8 mouse cellular contexts compared by ENCODE assay signal in the genomic region with DNA sequence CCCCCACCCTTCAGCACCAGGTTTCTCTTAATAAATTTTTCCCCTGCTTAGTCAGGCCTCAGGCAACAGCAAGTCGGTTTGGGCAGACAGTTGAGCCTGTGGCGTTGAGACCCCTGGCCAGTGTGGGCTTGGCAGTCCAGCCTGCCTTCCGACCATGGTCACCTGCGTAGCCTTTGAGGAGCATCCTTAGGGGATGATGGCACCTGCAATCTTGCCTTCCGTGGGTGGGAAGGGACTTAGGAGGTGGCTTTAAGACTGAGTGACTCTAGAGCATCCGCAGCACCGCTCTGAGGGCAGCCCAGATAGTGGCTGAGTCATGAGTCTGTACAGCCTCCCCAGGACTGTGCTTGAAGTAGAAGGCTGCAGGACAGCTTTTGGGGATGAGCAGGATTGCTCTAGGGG. TPM values are rescaled to one million over a fixed set of nuclear protein-coding genes. Genes with fewer than 3 reads are reported as not detected.
DNase-seq lines count a peak whose midpoint lies in the region; ATAC-seq and TF ChIP-seq lines count a peak whose summit lies in the region.

No protein-coding gene starts in this region.

- TF ChIP-seq POLR2A in CH12.LX (IDR thresholded peaks at IDR 0.05; ENCODE audit: low read depth, low read length): no peak

- H3K4me3 ChIP-seq in heart, embryonic 14.5 days (ENCODE audit: control insufficient read depth in 1 of 2, insufficient read depth in 1 of 2, low read depth in 1 of 2, low read length in 2 of 2): peak overlapping the region; percentile 69 to 71
- H3K4me3 ChIP-seq in CH12.LX (replicated peaks in 1 of 3; ENCODE audit: low read depth in 2 of 3, low read length in 2 of 3, poor library complexity in 1 of 3): peak overlapping the region; percentile 61 to 77 (median 72)
- peak overlapping the region; percentile 66 for H3K4me3 ChIP-seq in intestine, embryonic 14.5 days (ENCODE audit: low read depth, low read length)
- peak overlapping the region; percentile 65 for H3K4me3 ChIP-seq in midbrain, embryonic 15.5 days

- ATAC-seq in heart, embryonic 14.5 days (ENCODE audit: insufficient number of reproducible peaks, insufficient read depth, low FRiP score, low read depth): peak; percentile 7; the same call in 1 of the 2 replicates
- ATAC-seq in common myeloid progenitor, adult 5-6 weeks (replicated peaks; ENCODE audit: low read depth, poor library complexity, severe bottlenecking): peak; percentile 10; the same call in 1 of the 2 replicates
- ATAC-seq in intestine, embryonic 14.5 days (replicated peaks; ENCODE audit: low FRiP score, low TSS enrichment, low read depth): peak; percentile 14
- peak; percentile 40 for ATAC-seq in midbrain, embryonic 15.5 days (replicated peaks)

- TF ChIP-seq RAD21 in CH12.LX (IDR thresholded peaks at IDR 0.05; ENCODE audit: low read depth, low read length): no peak

- peak overlapping the region in 1 of 2 experiments; percentile 65; a peak in 1 of 4 replicates for H3K27ac ChIP-seq in heart, embryonic 14.5 days (replicated peaks in 1 of 2; ENCODE audit: control insufficient read depth in 1 of 2, insufficient read depth in 1 of 2, low read depth in 2 of 2, low read length in 2 of 2)
- no peak overlapping the region for H3K27ac ChIP-seq in CH12.LX (ENCODE audit: insufficient read depth, low read depth)
- no peak overlapping the region; the same call in 1 of the 2 replicates for H3K27ac ChIP-seq in intestine, embryonic 14.5 days (ENCODE audit: low read depth)
- H3K27ac ChIP-seq in midbrain, embryonic 15.5 days: peak overlapping the region; percentile 75

- H3K4me1 ChIP-seq in heart, embryonic 14.5 days (ENCODE audit: control insufficient read depth in 2 of 2, insufficient read depth in 2 of 2, low read length in 2 of 2): peaks cover 12% of the 10 kb centered on the region in 2 experiments
- peaks cover 19 to 60% of the 10 kb centered on the region in 2 experiments for H3K4me1 ChIP-seq in CH12.LX (ENCODE audit: control insufficient read depth in 1 of 2, insufficient read depth in 2 of 2)
- H3K4me1 ChIP-seq in intestine, embryonic 14.5 days (replicated peaks; ENCODE audit: control insufficient read depth, insufficient read depth, low read length): peaks cover 6% of the 10 kb centered on the region; the same call in 1 of the 2 replicates
- H3K4me1 ChIP-seq in midbrain, embryonic 15.5 days: peaks cover 17% of the 10 kb centered on the region

- 0 out of 2 replicates have a peak, but pooled peaks cover 3% of the 10 kb centered on the region for H3K36me3 ChIP-seq in heart, embryonic 14.5 days (ENCODE audit: control insufficient read depth, insufficient read depth, low read length)
- H3K36me3 ChIP-seq in CH12.LX (replicated peaks in 1 of 2; ENCODE audit: control insufficient read depth in 1 of 2, insufficient read depth in 1 of 2, low read length in 1 of 2): peaks cover 0 to 21% of the 10 kb centered on the region in 2 experiments
- peaks cover 6% of the 10 kb centered on the region; the same call in 1 of the 2 replicates for H3K36me3 ChIP-seq in intestine, embryonic 14.5 days (ENCODE audit: control insufficient read depth, insufficient read depth, low read length)
- 0 out of 2 replicates have a peak, but pooled peaks cover 7% of the 10 kb centered on the region for H3K36me3 ChIP-seq in midbrain, embryonic 15.5 days (replicated peaks)

- no peaks in the 10 kb centered on the region for H3K27me3 ChIP-seq in heart, embryonic 14.5 days (ENCODE audit: control insufficient read depth, insufficient read depth, low read length)
- H3K27me3 ChIP-seq in CH12.LX (replicated peaks): no peaks in the 10 kb centered on the region
- H3K27me3 ChIP-seq in intestine, embryonic 14.5 days (replicated peaks; ENCODE audit: control insufficient read depth, insufficient read depth, low read length): no peaks in the 10 kb centered on the region
- H3K27me3 ChIP-seq in midbrain, embryonic 15.5 days (replicated peaks): no peaks in the 10 kb centered on the region

- no peak for TF ChIP-seq CTCF in CH12.LX (conservative IDR thresholded peaks at IDR 0.05 in 1 of 2, IDR thresholded peaks at IDR 0.05 in 1 of 2; ENCODE audit: low read depth in 2 of 2, low read length in 2 of 2)

- H3K9me3 ChIP-seq in heart, embryonic 14.5 days (ENCODE audit: control insufficient read depth, low read length): no peaks in the 10 kb centered on the region
- H3K9me3 ChIP-seq in CH12.LX (replicated peaks; ENCODE audit: low read length): no peaks in the 10 kb centered on the region
- no peaks in the 10 kb centered on the region for H3K9me3 ChIP-seq in intestine, embryonic 14.5 days (ENCODE audit: control insufficient read depth, low read length)
- H3K9me3 ChIP-seq in midbrain, embryonic 15.5 days: no peaks in the 10 kb centered on the region

- TF ChIP-seq EP300 in CH12.LX (IDR thresholded peaks at IDR 0.05; ENCODE audit: low read length): no peak

- no peak for DNase-seq in heart, adult 18-20 months
- DNase-seq in CH12.LX (ENCODE audit: extremely low read depth): no peak
- DNase-seq in intestine, embryonic 14.5 days (ENCODE audit: low spot score): peak; percentile 75
- DNase-seq in urinary bladder, postnatal 36 days (ENCODE audit: low spot score in 2 of 2): no peak
- no peak for DNase-seq in layer of hippocampus, adult 9-10 months (ENCODE audit: low spot score)

- dilution Hi-C loops in CH12.LX (cut with MboI; ENCODE audit: extremely low pct_ligation_motif_present, extremely low pct_unique_long_range_greater_than_20kb, low sequenced_read_pairs): no loop called here

- peak overlapping the region; percentile 83 for H3K4me2 ChIP-seq in heart, embryonic 14.5 days (ENCODE audit: low read length)
- H3K4me2 ChIP-seq in CH12.LX (ENCODE audit: insufficient read depth, low read depth, poor library complexity, severe bottlenecking): peak overlapping the region; percentile 58
- peak overlapping the region; percentile 95 for H3K4me2 ChIP-seq in intestine, embryonic 14.5 days (ENCODE audit: low read length)
- peak overlapping the region; percentile 79 for H3K4me2 ChIP-seq in midbrain, embryonic 15.5 days

- in situ Hi-C loops in CH12.LX (cut with MboI; ENCODE audit: low pct_ligation_motif_present, low pct_unique_long_range_greater_than_20kb, low sequenced_read_pairs): no loop called here

- 11% methylated on average over 7 of the region's 7 CpGs for WGBS in heart, embryonic 14.5 days
- 18% methylated on average over 7 of the region's 7 CpGs for WGBS in intestine, embryonic 14.5 days
- WGBS in midbrain, embryonic 15.5 days: 14% methylated on average over 7 of the region's 7 CpGs

- H3K9ac ChIP-seq in heart, embryonic 14.5 days (ENCODE audit: low read length): peak overlapping the region; percentile 90
- H3K9ac ChIP-seq in CH12.LX (ENCODE audit: insufficient read depth, low read depth): peak overlapping the region; percentile 62
- H3K9ac ChIP-seq in intestine, embryonic 14.5 days (ENCODE audit: low read length): peak overlapping the region; percentile 84
- peak overlapping the region; percentile 85 for H3K9ac ChIP-seq in midbrain, embryonic 15.5 days

- no peaks in the 10 kb centered on the region for H3K79me2 ChIP-seq in CH12.LX (replicated peaks; ENCODE audit: control insufficient read depth, extremely low read depth, insufficient read depth, poor library complexity, severe bottlenecking)

RNA-seq across cellular contexts. Expression of a gene that starts 0.6 kb away (rescaled TPM):
- polyA plus RNA-seq in heart, embryonic 14.5 days (2014; fragmentation: Nextera tagmentation; extraction: Ambion mirVana): 20.5 and 21.8 TPM in 2 replicates
- total RNA-seq in heart, adult 18-20 months (2021): 1 to 10 TPM; 5.1 to 5.8 TPM
- total RNA-seq in CH12.LX (2012; rRNA removed): 12.9 and 14.4 TPM in 2 replicates
- total RNA-seq in CH12.LX (2014; rRNA removed): 9.2 TPM in 2 replicates
- polyA plus RNA-seq in CH12.LX (2012; ENCODE audit: insufficient read length, low read depth): 7.0 and 8.8 TPM in 2 replicates
- 3.3 and 9.6 TPM in 2 replicates for total RNA-seq in common myeloid progenitor, adult 5-6 weeks (2017)
- polyA plus RNA-seq in intestine, embryonic 14.5 days (2014; fragmentation: Nextera tagmentation; extraction: Ambion mirVana): 24.7 and 25.3 TPM in 2 replicates
- 52.2 and 54.5 TPM in 2 replicates for polyA plus RNA-seq in midbrain, embryonic 15.5 days (2015; fragmentation: Nextera tagmentation; extraction: Ambion mirVana)

RNA-seq across cellular contexts. Expression of a gene that starts 9.3 kb away (rescaled TPM):
- 44.1 and 49.2 TPM in 2 replicates for polyA plus RNA-seq in heart, embryonic 14.5 days (2014; fragmentation: Nextera tagmentation; extraction: Ambion mirVana)
- total RNA-seq in heart, adult 18-20 months (2021): 10 to 100 TPM; 38.7 to 49.6 TPM
- total RNA-seq in CH12.LX (2012; rRNA removed) (not detected in 2 replicates), CH12.LX (2014; rRNA removed) (not detected in 2 replicates)
- polyA plus RNA-seq in CH12.LX (2012; ENCODE audit: insufficient read length, low read depth): not detected in 2 replicates
- total RNA-seq in common myeloid progenitor, adult 5-6 weeks (2017): not detected in 2 replicates
- polyA plus RNA-seq in intestine, embryonic 14.5 days (2014; fragmentation: Nextera tagmentation; extraction: Ambion mirVana): 25.5 and 30.5 TPM in 2 replicates
- polyA plus RNA-seq in midbrain, embryonic 15.5 days (2015; fragmentation: Nextera tagmentation; extraction: Ambion mirVana): 18.3 and 19.7 TPM in 2 replicates

RNA-seq across cellular contexts. Expression of a gene that starts 13.1 kb away (rescaled TPM):
- 42.8 and 44.2 TPM in 2 replicates for polyA plus RNA-seq in heart, embryonic 14.5 days (2014; fragmentation: Nextera tagmentation; extraction: Ambion mirVana)
- total RNA-seq in heart, adult 18-20 months (2021): 1 to 10 TPM; 7.4 to 7.7 TPM
- total RNA-seq in CH12.LX (2012; rRNA removed): 67.0 and 75.4 TPM in 2 replicates
- total RNA-seq in CH12.LX (2014; rRNA removed): 40.2 and 50.2 TPM in 2 replicates
- 155 and 159 TPM in 2 replicates for polyA plus RNA-seq in CH12.LX (2012; ENCODE audit: insufficient read length, low read depth)
- 67.5 and 113 TPM in 2 replicates for total RNA-seq in common myeloid progenitor, adult 5-6 weeks (2017)
- 64.2 and 68.9 TPM in 2 replicates for polyA plus RNA-seq in intestine, embryonic 14.5 days (2014; fragmentation: Nextera tagmentation; extraction: Ambion mirVana)
- 65.4 and 67.3 TPM in 2 replicates for polyA plus RNA-seq in midbrain, embryonic 15.5 days (2015; fragmentation: Nextera tagmentation; extraction: Ambion mirVana)

RNA-seq across cellular contexts. Expression of a gene that starts 17.5 kb away (rescaled TPM):
- not detected in 2 replicates for polyA plus RNA-seq in heart, embryonic 14.5 days (2014; fragmentation: Nextera tagmentation; extraction: Ambion mirVana)
- not detected for total RNA-seq in heart, adult 18-20 months (2021)
- total RNA-seq in CH12.LX (2012; rRNA removed) (not detected in 2 replicates), CH12.LX (2014; rRNA removed) (not detected in 2 replicates)
- polyA plus RNA-seq in CH12.LX (2012; ENCODE audit: insufficient read length, low read depth): not detected in 2 replicates
- not detected in 2 replicates for total RNA-seq in common myeloid progenitor, adult 5-6 weeks (2017)
- polyA plus RNA-seq in intestine, embryonic 14.5 days (2014; fragmentation: Nextera tagmentation; extraction: Ambion mirVana): not detected in 2 replicates
- not detected in 2 replicates for polyA plus RNA-seq in midbrain, embryonic 15.5 days (2015; fragmentation: Nextera tagmentation; extraction: Ambion mirVana)

RNA-seq across cellular contexts. Expression of a gene that starts 23.9 kb away (rescaled TPM):
- polyA plus RNA-seq in heart, embryonic 14.5 days (2014; fragmentation: Nextera tagmentation; extraction: Ambion mirVana): not detected in 2 replicates
- total RNA-seq in heart, adult 18-20 months (2021): not detected
- 0.25 and 0.34 TPM in 2 replicates for total RNA-seq in CH12.LX (2012; rRNA removed)
- total RNA-seq in CH12.LX (2014; rRNA removed): not detected in 2 replicates
- not detected in 2 replicates for polyA plus RNA-seq in CH12.LX (2012; ENCODE audit: insufficient read length, low read depth)
- total RNA-seq in common myeloid progenitor, adult 5-6 weeks (2017): not detected in 2 replicates
- polyA plus RNA-seq in intestine, embryonic 14.5 days (2014; fragmentation: Nextera tagmentation; extraction: Ambion mirVana): 1.2 and 2.5 TPM in 2 replicates
- polyA plus RNA-seq in midbrain, embryonic 15.5 days (2015; fragmentation: Nextera tagmentation; extraction: Ambion mirVana): not detected in 2 replicates

Comparison
In these comparisons a context has a peak if more than half of its experiments do, and no peak if none do; other contexts are left out.
1. RNA of a gene that starts 9.3 kb away (polyA plus RNA-seq): 44.1 to 49.2 TPM in heart, embryonic 14.5 days, 25.5 to 30.5 TPM in intestine, embryonic 14.5 days and 18.3 to 19.7 TPM in midbrain, embryonic 15.5 days; not detected in CH12.LX; every median in the first group is over 10 times any median in the second.
2. Peak in every context shown above with its lines, with median percentiles within 50 percentile points of each other: ATAC-seq, H3K4me2 ChIP-seq, H3K4me3 ChIP-seq and H3K9ac ChIP-seq.